Mouse (Mus musculus) urinary bladder, postnatal 10 days (tissue): ENCODE results near the gene Gpsm1.

Experiments used
- DNase-seq: peaks from one replicate; pipeline ENCODE4 v3.0.0; 2022; ENCODE audit warnings: low spot score

The Gpsm1 gene

GRCm38 (mm10) chr2:26312812-26313211 is 2.5 kb upstream of the Gpsm1 start:
- no peak for DNase-seq

- no peak for DNase-seq
Measured at GRCm38 (mm10) chr2:26313394-26313793, 1.9 kb upstream of the Gpsm1 start.

- DNase-seq = no peak
Measured at GRCm38 (mm10) chr2:26314281-26315071, 839 bp upstream of the Gpsm1 start.

GRCm38 (mm10) chr2:26315925-26316311 is 603 bp downstream of the Gpsm1 start:
- DNase-seq = no peak

- DNase-seq = no peak
Measured at GRCm38 (mm10) chr2:26316576-26317246, 1.4 kb downstream of the Gpsm1 start.

GRCm38 (mm10) chr2:26317371-26317770 is 2.1 kb downstream of the Gpsm1 start:
- DNase-seq = no peak

- no peak for DNase-seq
Measured at GRCm38 (mm10) chr2:26317991-26318672, 2.8 kb downstream of the Gpsm1 start.

- DNase-seq = no peak
Measured at GRCm38 (mm10) chr2:26319109-26319508, 3.8 kb downstream of the Gpsm1 start.

- DNase-seq = no peak
Measured at GRCm38 (mm10) chr2:26319519-26320244, 4.4 kb downstream of the Gpsm1 start.

GRCm38 (mm10) chr2:26320245-26321185 is 5.2 kb downstream of the Gpsm1 start:
- DNase-seq = no peak

GRCm38 (mm10) chr2:26323589-26324325 is 8.4 kb downstream of the Gpsm1 start:
- no peak for DNase-seq

GRCm38 (mm10) chr2:26324917-26325316 is 9.6 kb downstream of the Gpsm1 start:
- no peak for DNase-seq

- no peak for DNase-seq
Measured at GRCm38 (mm10) chr2:26325386-26326181, 10.3 kb downstream of the Gpsm1 start.

- DNase-seq = no peak
Measured at GRCm38 (mm10) chr2:26327852-26328251, 12.5 kb downstream of the Gpsm1 start.

- DNase-seq = no peak
Measured at GRCm38 (mm10) chr2:26329402-26329801, 14.1 kb downstream of the Gpsm1 start.

- DNase-seq = no peak
Measured at GRCm38 (mm10) chr2:26330056-26330468, 14.7 kb downstream of the Gpsm1 start.

GRCm38 (mm10) chr2:26330702-26331101 is 15.4 kb downstream of the Gpsm1 start:
- DNase-seq = no peak

- no peak for DNase-seq
Measured at GRCm38 (mm10) chr2:26338302-26339203, 23.2 kb downstream of the Gpsm1 start.

- no peak for DNase-seq
Measured at GRCm38 (mm10) chr2:26339204-26339551, 23.9 kb downstream of the Gpsm1 start.
